Comparison of ENCODE assay signal across 8 mouse cellular contexts in genomic region chr8:105636963-105637510, GRCm38 (mm10). TPM values are rescaled to one million over a fixed set of nuclear protein-coding genes. Genes with fewer than 3 reads are reported as not detected.
DNase-seq lines count a peak whose midpoint lies in the region; ATAC-seq lines count a peak whose summit lies in the region.

Gene Agrp (minus strand): TSS chr8:105637393.

- H3K9ac ChIP-seq in forebrain, embryonic 16.5 days (replicated peaks; ENCODE audit: low read depth, low read length): peak within 1 kb of the TSS; percentile 100
- H3K9ac ChIP-seq in lung, embryonic 16.5 days (ENCODE audit: low read length): peak within 1 kb of the TSS; percentile 99

- H3K9me3 ChIP-seq in forebrain, embryonic 16.5 days (ENCODE audit: control insufficient read depth, low read length): no peaks in the 10 kb centered on the region
- no peaks in the 10 kb centered on the region for H3K9me3 ChIP-seq in lung, embryonic 16.5 days (ENCODE audit: control insufficient read depth, low read length)

- H3K4me3 ChIP-seq in forebrain, embryonic 16.5 days (replicated peaks; ENCODE audit: low read length): peak within 1 kb of the TSS; percentile 99
- H3K4me3 ChIP-seq in lung, embryonic 16.5 days (ENCODE audit: low read length): peak within 1 kb of the TSS; percentile 90

- DNase-seq in urinary bladder, postnatal 25 days (ENCODE audit: low spot score): peak; percentile 25
- no peak for DNase-seq in urinary bladder, postnatal 10 days (ENCODE audit: low spot score)
- peak; percentile 49 to 65 for DNase-seq in cerebellum, adult 18-20 months
- peak; percentile 73 for DNase-seq in kidney, postnatal 10 days
- peak; percentile 62 for DNase-seq in ovary, postnatal 10 days (ENCODE audit: low spot score)
- DNase-seq in urinary bladder, postnatal 36 days (ENCODE audit: low spot score in 2 of 2): no peak

- H3K36me3 ChIP-seq in forebrain, embryonic 16.5 days (ENCODE audit: control insufficient read depth, insufficient read depth): no peaks in the 10 kb centered on the region
- no peaks in the 10 kb centered on the region for H3K36me3 ChIP-seq in lung, embryonic 16.5 days (ENCODE audit: control insufficient read depth, insufficient read depth, low read length)

- peak; percentile 57 for ATAC-seq in forebrain, embryonic 16.5 days
- peak; percentile 39 for ATAC-seq in lung, embryonic 16.5 days (ENCODE audit: low read depth)

- no peaks in the 10 kb centered on the region for H3K27me3 ChIP-seq in forebrain, embryonic 16.5 days (replicated peaks; ENCODE audit: control insufficient read depth, insufficient read depth, low read length)
- H3K27me3 ChIP-seq in lung, embryonic 16.5 days (ENCODE audit: control insufficient read depth, insufficient read depth, low read depth, low read length): no peaks in the 10 kb centered on the region

- H3K4me1 ChIP-seq in forebrain, embryonic 16.5 days (replicated peaks; ENCODE audit: control insufficient read depth, insufficient read depth, low read length): peaks cover 30% of the 10 kb centered on the region
- peaks cover 29% of the 10 kb centered on the region for H3K4me1 ChIP-seq in lung, embryonic 16.5 days (replicated peaks; ENCODE audit: control insufficient read depth, insufficient read depth, low read length)

- peak within 1 kb of the TSS; percentile 96 for H3K4me2 ChIP-seq in forebrain, embryonic 16.5 days (ENCODE audit: low read length)
- peak within 1 kb of the TSS; percentile 67 for H3K4me2 ChIP-seq in lung, embryonic 16.5 days (ENCODE audit: low read depth, low read length)

- WGBS in forebrain, embryonic 16.5 days: 0% methylated on average over 60 of the region's 63 CpGs
- under 1% methylated on average over 54 of the region's 63 CpGs for WGBS in lung, embryonic 16.5 days

- peak within 1 kb of the TSS; percentile 100 for H3K27ac ChIP-seq in forebrain, embryonic 16.5 days (ENCODE audit: low read length)
- H3K27ac ChIP-seq in lung, embryonic 16.5 days (ENCODE audit: low read length): peak within 1 kb of the TSS; percentile 100

RNA-seq across cellular contexts. Expression of gene Agrp, which starts in this region (rescaled TPM):
- polyA plus RNA-seq in forebrain, embryonic 16.5 days (2015; fragmentation: Nextera tagmentation; extraction: Ambion mirVana): 0.67 and 0.91 TPM in 2 replicates
- polyA plus RNA-seq in lung, embryonic 16.5 days (2015; fragmentation: Nextera tagmentation; extraction: Ambion mirVana): 0.60 TPM in 1 of 2 replicates, not detected in the other

Comparison
In these comparisons a context has a peak if more than half of its experiments do, and no peak if none do; other contexts are left out.
1. DNase-seq: peak in urinary bladder, postnatal 25 days (single experiment), cerebellum, adult 18-20 months (2 of 2), kidney, postnatal 10 days (single experiment) and ovary, postnatal 10 days (single experiment); none in urinary bladder, postnatal 10 days (single experiment) and urinary bladder, postnatal 36 days (0 of 2).
2. Peak in ATAC-seq, H3K4me3 ChIP-seq, H3K27ac ChIP-seq, H3K9ac ChIP-seq and H3K4me2 ChIP-seq in forebrain, embryonic 16.5 days; RNA of the gene not detected or under 1 TPM.
3. Peak in ATAC-seq, H3K4me3 ChIP-seq, H3K27ac ChIP-seq, H3K9ac ChIP-seq and H3K4me2 ChIP-seq in lung, embryonic 16.5 days; RNA of the gene not detected or under 1 TPM.